Mouse (Mus musculus): ENCODE data around the gene Tomm40l.
A peak's percentile ranks its signal among the peaks of the same experiment; 100 is the strongest.

Gene Tomm40l

GRCm38 (mm10) chr1:171190832-171191231 lies 31.5 kb downstream of the Tomm40l start:
- DNase-seq: no peak

GRCm38 (mm10) chr1:171189476-171190114 lies 32.7 kb downstream of the Tomm40l start:
- no peak for DNase-seq

- DNase-seq: no peak
Measured at GRCm38 (mm10) chr1:171189046-171189445, 33.3 kb downstream of the Tomm40l start.

GRCm38 (mm10) chr1:171187851-171188700 lies 34.2 kb downstream of the Tomm40l start:
- no peak for DNase-seq

GRCm38 (mm10) chr1:171185655-171186054 lies 36.7 kb downstream of the Tomm40l start:
- no peak for DNase-seq

- DNase-seq: peak; percentile 32
Measured at GRCm38 (mm10) chr1:171184314-171184713, 38.0 kb downstream of the Tomm40l start.

GRCm38 (mm10) chr1:171183620-171184019 lies 38.7 kb downstream of the Tomm40l start:
- no peak for DNase-seq

GRCm38 (mm10) chr1:171183025-171183424 lies 39.3 kb downstream of the Tomm40l start:
- DNase-seq: no peak

GRCm38 (mm10) chr1:171179487-171180171 lies 42.7 kb downstream of the Tomm40l start:
- DNase-seq: no peak

GRCm38 (mm10) chr1:171172779-171173178 lies 49.5 kb downstream of the Tomm40l start:
- no peak for DNase-seq

GRCm38 (mm10) chr1:171171138-171171537 lies 51.2 kb downstream of the Tomm40l start:
- no peak for DNase-seq

GRCm38 (mm10) chr1:171169913-171170312 lies 52.4 kb downstream of the Tomm40l start:
- no peak for DNase-seq

GRCm38 (mm10) chr1:171168906-171169305 lies 53.4 kb downstream of the Tomm40l start:
- no peak for DNase-seq

Measured in thymus, postnatal 14 days (tissue).